Mouse (Mus musculus) cerebellum, adult 2 months (tissue): ENCODE data around the gene Fscn3. TPM values are rescaled to one million over a fixed set of nuclear protein-coding genes. Genes with fewer than 3 reads are reported as not detected.

ENCODE experiments used
- DNase-seq, 2 experiments: peaks; one replicate each; pipeline ENCODE4 v3.0.0; 2021
- H3K27ac ChIP-seq: fragments of 200-500 bp; 2 replicates; pipeline ENCODE4 v1.5.1; 2012; ENCODE audit warnings: low read length, control low read depth, inconsistent platforms; ENCODE audit not compliant: insufficient read depth
- H3K27me3 ChIP-seq: fragments of 200-500 bp; 2 replicates; pipeline ENCODE4 v1.6.1; 2012; ENCODE audit warnings: inconsistent platforms, mild to moderate bottlenecking, low read length, moderate library complexity; ENCODE audit not compliant: control insufficient read depth, insufficient read depth
- H3K4me1 ChIP-seq: fragments of 200-500 bp; 2 replicates; pipeline ENCODE4 v1.6.1; 2011; ENCODE audit warnings: low read length; ENCODE audit not compliant: control insufficient read depth, insufficient read depth
- H3K4me3 ChIP-seq: fragments of 200-500 bp; replicated peaks from 2 replicates; pipeline ENCODE3; 2011; ENCODE audit warnings: mild to moderate bottlenecking, low read depth, low read length, control low read depth; ENCODE audit not compliant: insufficient read depth
- CTCF ChIP-seq: fragments of 200-500 bp; IDR thresholded peaks from 2 replicates; pipeline ENCODE4 v1.5.1; 2011; ENCODE audit warnings: low read depth, mild to moderate bottlenecking, control low read depth, low read length, moderate library complexity, borderline replicate concordance; ENCODE audit not compliant: insufficient read depth
- POLR2A ChIP-seq: fragments of 200-500 bp; IDR thresholded peaks from 2 replicates; pipeline ENCODE4 v1.6.1; 2011; ENCODE audit warnings: low read length, control low read depth, borderline replicate concordance; ENCODE audit not compliant: insufficient read depth
- WGBS: fragments of 180-500 bp; shearing (Covaris S2); methylation state at CpG from one replicate; pipeline ENCODE4 v1.1.7; 2018; 5-methylcytosine and 5-hydroxymethylcytosine counted together
- polyA plus RNA-seq: library from polyadenylated mRNA; depleted of rRNA; stranded (reverse); fragments of >200 nt; gene quantifications from 2 replicates; pipeline ENCODE4 v1.2.3, GENCODE M21; 2012

Gene Fscn3
- polyA plus RNA-seq, 1 experiment, result 0.08 TPM

DNA sequence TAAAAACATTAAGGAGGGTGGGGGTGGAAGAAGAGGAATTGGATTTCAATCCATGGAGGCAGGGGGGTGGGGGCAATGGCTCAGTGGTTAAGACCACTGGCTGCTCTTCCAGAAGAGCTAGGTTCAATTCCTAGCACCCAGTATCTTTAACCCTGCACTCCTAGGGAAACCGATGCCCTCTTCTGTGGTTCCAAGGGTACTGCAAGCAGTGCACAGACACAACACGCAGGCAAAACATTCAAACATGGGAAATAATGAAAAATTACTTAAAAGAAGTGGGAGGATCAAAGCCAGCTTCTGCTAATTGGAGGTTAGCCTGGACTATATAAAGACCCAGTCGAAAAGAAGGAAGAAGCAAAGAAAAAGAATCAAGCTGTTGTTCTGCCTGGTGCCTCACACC lies 28.9 kb upstream of the Fscn3 start:
- 96% methylated on average over 3 of the region's 3 CpGs for WGBS
- TF ChIP-seq CTCF (peak; percentile 7; the same call in 1 of the 2 replicates), POLR2A (no peak)

DNA sequence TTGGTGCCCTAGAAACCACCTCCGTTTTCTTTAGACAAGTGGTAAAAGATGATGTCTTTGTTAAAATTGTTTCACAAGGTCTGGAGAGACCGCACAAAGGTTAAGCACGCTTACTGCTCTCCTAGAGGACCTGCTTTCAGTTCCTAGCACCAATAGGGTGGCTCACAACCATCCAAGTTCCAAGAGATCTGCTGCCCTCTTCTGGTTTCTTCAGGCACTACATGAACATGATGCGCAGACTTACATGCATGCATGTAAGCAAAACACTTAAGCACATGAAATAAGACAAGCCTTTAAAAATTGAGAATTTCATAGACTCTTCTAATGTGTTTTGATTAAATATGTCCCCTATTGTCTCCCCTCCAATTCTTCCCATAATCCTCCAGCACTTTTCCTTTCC lies 27.8 kb upstream of the Fscn3 start:
- TF ChIP-seq CTCF, result no peak
- TF ChIP-seq POLR2A, result no peak
- H3K27ac ChIP-seq, result no peak overlapping the region
- DNase-seq, result no peak
- H3K4me1 ChIP-seq, result no peaks in the 10 kb centered on the region
- H3K27me3 ChIP-seq, result no peaks in the 10 kb centered on the region; the same call in 1 of the 2 replicates
- WGBS, result 97% methylated on average over 4 of the region's 4 CpGs
- H3K4me3 ChIP-seq, result no peak overlapping the region

More for the DNA sequence above, 28.9 kb upstream of the Fscn3 start:
- Histone ChIP-seq H3K27me3 (no peaks in the 10 kb centered on the region; the same call in 1 of the 2 replicates), H3K4me1 (no peaks in the 10 kb centered on the region), H3K27ac (no peak overlapping the region), H3K4me3 (no peak overlapping the region)
- DNase-seq, result no peak

DNA sequence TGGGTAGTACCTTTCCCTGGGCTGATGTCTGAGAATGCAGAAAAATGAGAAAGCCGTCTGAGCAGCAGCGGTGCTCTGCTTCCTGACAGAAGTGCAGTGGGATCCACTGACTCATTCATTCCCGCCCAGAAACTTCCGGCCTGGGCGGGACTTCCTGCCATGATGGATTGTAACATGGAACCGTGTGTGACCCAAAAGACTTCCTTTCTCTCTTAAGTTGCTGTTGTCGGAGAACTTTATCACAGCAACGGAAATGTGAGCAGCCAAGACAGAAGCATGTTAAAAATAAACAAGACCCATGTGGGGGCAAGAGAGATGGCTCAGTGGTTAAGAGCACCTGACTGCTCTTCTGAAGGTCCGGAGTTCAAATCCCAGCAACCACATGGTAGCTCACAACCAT lies 17.5 kb upstream of the Fscn3 start:
- DNase-seq, result no peak
- 87% methylated on average over 9 of the region's 9 CpGs for WGBS
- no peaks in the 10 kb centered on the region for H3K27me3 ChIP-seq
- TF ChIP-seq CTCF (no peak), POLR2A (no peak)
- H3K4me1 ChIP-seq, result no peaks in the 10 kb centered on the region
- H3K4me3 ChIP-seq, result no peak overlapping the region
- no peak overlapping the region for H3K27ac ChIP-seq

DNA sequence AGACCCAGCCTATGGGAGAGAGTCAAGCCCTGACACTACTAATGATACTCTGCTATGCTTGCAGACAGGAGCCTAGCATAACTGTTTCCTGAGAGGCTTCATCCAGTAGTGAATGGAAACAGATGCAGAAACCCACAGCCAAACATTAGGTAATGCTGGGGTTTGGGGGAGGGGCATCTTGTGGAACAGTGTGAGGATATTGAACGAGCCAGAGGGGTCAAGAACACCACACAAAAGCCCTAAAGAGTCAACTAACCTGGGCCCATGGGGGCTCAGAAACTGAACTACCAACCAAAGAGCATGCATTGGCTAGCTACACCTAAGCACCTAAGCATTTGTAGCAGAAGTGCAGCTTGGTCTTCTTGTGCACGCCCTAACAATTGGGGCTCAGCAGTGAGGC lies 16.4 kb upstream of the Fscn3 start:
- DNase-seq, result no peak

DNA sequence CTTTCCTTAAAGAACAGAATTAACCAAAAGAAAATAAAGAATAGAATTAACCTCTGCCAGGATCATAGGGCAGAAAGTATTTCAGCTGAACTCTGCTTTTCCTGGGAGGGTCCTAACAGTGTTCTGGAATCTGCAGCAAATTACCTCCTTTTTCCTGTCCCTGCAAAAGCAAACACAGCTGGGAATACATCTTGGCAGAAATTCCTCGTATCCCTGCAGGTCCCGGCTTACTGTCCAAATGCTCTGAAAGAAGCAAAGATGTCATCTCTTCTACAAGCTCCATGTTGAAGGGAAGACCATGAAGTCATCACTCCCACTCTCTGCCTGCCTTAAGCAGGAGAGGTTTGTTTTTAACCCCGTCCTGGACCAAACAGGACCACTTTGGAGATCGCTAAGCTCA lies 10.6 kb upstream of the Fscn3 start:
- WGBS, result 47% methylated on average over 4 of the region's 4 CpGs
- no peak overlapping the region for H3K27ac ChIP-seq
- no peak for DNase-seq
- TF ChIP-seq POLR2A (no peak), CTCF (no peak)
- H3K4me1 ChIP-seq, result peaks cover 18% of the 10 kb centered on the region
- no peak overlapping the region for H3K4me3 ChIP-seq
- H3K27me3 ChIP-seq, result no peaks in the 10 kb centered on the region

More for the DNA sequence above, 16.4 kb upstream of the Fscn3 start:
- no peaks in the 10 kb centered on the region for H3K4me1 ChIP-seq
- 74% methylated on average over 2 of the region's 2 CpGs for whole genome bisulfite sequencing
- no peak overlapping the region for H3K4me3 ChIP-seq
- H3K27ac ChIP-seq, result no peak overlapping the region
- TF ChIP-seq POLR2A (no peak), CTCF (no peak)
- H3K27me3 ChIP-seq, result no peaks in the 10 kb centered on the region

DNA sequence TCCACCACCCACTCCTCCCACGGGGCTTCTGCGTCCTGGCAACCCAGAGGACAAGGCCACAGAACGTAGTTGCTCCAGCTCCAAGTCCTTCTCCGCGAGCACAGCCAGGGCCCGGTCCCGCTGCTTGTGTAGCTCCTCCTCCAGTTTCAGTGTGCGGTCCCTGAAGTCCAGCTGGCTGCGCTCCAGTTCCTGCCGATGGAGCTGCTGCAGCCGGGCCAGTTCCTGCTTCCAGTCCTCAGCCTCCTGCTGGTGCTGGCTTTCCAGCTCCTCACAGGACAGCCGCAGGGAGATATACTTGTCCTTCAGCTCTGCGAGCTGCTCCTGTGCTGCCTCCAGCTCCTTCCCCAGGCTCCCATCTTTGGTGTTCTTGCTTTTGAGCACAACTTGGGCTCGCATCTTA lies 9.1 kb upstream of the Fscn3 start:
- DNase-seq, result peak; percentile 88 to 93
- Histone ChIP-seq H3K27me3 (no peaks in the 10 kb centered on the region), H3K4me3 (peak overlapping the region; percentile 13), H3K27ac (peak overlapping the region; percentile 60), H3K4me1 (peaks cover 18% of the 10 kb centered on the region)
- WGBS, result 3% methylated on average over 14 of the region's 14 CpGs
- TF ChIP-seq POLR2A (no peak), CTCF (no peak)

DNA sequence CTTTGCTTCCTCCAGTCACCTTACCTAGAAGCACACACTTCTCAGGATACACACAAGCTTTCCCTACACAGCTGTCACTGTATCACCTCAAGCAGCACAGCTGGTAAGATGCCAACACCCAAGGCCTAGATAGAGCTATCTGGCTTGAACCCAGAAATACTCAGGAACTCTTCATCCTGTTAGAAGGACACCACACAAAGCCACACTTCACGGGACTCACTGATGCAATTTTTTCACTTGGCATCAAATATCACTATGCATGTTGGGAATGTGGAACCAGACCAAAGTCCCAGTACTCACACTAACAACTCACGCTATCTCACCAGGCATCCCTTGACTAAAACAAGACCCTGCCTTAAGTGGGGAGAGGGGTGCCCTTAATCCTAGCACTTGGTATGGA lies 7.9 kb upstream of the Fscn3 start:
- no peak for TF ChIP-seq POLR2A
- no peak for TF ChIP-seq CTCF
- Histone ChIP-seq H3K27me3 (no peaks in the 10 kb centered on the region), H3K4me1 (peaks cover 19% of the 10 kb centered on the region), H3K27ac (no peak overlapping the region), H3K4me3 (peak overlapping the region; percentile 13)
- WGBS, result 7% methylated on average over 2 of the region's 2 CpGs
- DNase-seq, result peak; percentile 17 to 28

DNA sequence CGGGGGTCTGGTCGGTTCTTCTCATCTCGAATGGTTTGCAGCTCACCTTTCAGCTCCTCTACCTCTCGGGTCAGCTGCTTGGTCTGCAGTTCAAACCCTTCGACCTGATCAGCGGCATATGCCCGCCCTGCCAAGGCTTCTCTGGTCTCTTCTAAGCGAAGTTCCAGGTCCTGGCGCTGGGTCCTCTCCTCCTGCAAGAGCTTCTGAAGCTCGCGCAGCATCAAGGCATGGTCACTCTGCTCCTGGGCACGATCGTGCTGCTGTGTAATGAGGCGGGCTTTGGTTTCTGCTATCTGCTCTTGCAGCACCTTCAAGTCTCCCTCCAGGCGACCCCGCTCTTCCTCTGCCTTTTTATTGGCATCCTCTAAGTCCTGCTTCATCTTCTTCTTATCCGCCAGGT lies 7.2 kb upstream of the Fscn3 start:
- Histone ChIP-seq H3K4me1 (peaks cover 23% of the 10 kb centered on the region), H3K4me3 (peak overlapping the region; percentile 78), H3K27me3 (no peaks in the 10 kb centered on the region), H3K27ac (no peak overlapping the region)
- DNase-seq, result peak in 1 of 2 experiments; percentile 27
- TF ChIP-seq CTCF (no peak), POLR2A (no peak)
- 71% methylated on average over 17 of the region's 17 CpGs for WGBS
